Mouse (Mus musculus) small intestine, adult 2 months (tissue): ENCODE results near the gene Hs2st1.

Experiments used
- CTCF ChIP-seq: fragments of 200-500 bp; IDR thresholded peaks from 2 replicates; pipeline ENCODE4 v1.5.1; 2012; ENCODE audit warnings: low read depth, mild to moderate bottlenecking, control low read depth, inconsistent platforms, low read length, moderate library complexity, mixed read lengths; ENCODE audit not compliant: insufficient replicate concordance, insufficient read length; ENCODE audit errors: extremely low read depth
- POLR2A ChIP-seq: fragments of 200-500 bp; IDR thresholded peaks from 2 replicates; pipeline ENCODE4 v1.6.1; 2012; ENCODE audit warnings: low read depth, mild to moderate bottlenecking, control low read depth, inconsistent platforms, low read length, moderate library complexity

DNA sequence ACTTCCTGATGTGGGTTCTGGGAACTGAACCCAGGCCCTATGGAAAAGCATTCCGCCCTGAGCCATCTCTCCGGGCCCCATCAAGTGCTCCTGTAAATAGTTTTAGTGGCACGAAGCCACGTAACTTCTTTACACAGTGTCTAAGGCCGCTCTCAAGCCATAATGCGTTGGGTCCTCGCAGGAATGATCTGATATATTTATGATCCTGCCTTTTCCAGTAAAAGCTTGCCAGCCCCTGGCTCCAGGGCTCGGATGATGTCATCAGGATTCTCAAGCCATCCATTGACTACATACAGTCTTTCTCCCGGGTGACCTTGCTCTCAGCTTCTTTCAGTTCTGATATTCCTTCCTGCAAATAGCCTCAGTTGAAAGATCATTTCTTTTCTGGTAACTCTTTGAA lies 45.5 kb upstream of the Hs2st1 start:
- TF ChIP-seq CTCF (no peak), POLR2A (no peak)
